Mouse (Mus musculus) cortical plate, adult 2 months (tissue): ENCODE data around the gene Arvcf.

Experiments used
- CTCF ChIP-seq: fragments of 200-500 bp; IDR thresholded peaks from 2 replicates; pipeline ENCODE4 v1.5.1; 2011; ENCODE audit warnings: mild to moderate bottlenecking, control low read depth, low read length; ENCODE audit not compliant: insufficient read depth; ENCODE audit errors: extremely low read depth
- POLR2A ChIP-seq: fragments of 200-500 bp; IDR thresholded peaks from 2 replicates; pipeline ENCODE4 v1.6.1; 2011; ENCODE audit warnings: mild to moderate bottlenecking, low read length, control low read depth; ENCODE audit not compliant: insufficient read depth; ENCODE audit errors: extremely low read depth

DNA sequence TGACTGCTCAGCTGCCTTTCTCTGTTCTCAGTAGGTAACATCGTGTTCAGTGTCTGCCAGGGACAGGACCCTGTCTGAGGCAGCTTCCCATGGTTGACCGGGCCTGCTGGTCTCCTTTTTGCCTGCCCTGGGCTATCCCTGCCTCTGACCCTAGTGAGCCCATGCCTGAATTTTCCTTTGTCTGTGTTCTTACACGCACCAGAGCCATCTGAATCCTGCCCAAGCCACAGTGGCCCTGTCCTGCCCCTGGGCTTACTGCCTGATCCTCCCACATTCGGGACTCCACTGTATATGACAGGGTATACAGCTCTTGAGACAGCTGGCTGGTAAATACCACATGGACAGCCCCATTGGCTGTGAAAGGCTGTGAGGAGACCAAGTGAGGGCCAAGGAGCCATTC is 61.8 kb downstream of the Arvcf start:
- TF ChIP-seq CTCF (no peak), POLR2A (no peak)
